Mouse (Mus musculus): Measurements from ENCODE around the gene Gm49396. TPM values are rescaled to one million over a fixed set of nuclear protein-coding genes. Genes with fewer than 3 reads are reported as not detected.
A peak's percentile ranks its signal among the peaks of the same experiment; 100 is the strongest.

Gm49396 gene
- polyA plus RNA-seq, 2 experiments = 0.99 to 1.4 TPM

DNA sequence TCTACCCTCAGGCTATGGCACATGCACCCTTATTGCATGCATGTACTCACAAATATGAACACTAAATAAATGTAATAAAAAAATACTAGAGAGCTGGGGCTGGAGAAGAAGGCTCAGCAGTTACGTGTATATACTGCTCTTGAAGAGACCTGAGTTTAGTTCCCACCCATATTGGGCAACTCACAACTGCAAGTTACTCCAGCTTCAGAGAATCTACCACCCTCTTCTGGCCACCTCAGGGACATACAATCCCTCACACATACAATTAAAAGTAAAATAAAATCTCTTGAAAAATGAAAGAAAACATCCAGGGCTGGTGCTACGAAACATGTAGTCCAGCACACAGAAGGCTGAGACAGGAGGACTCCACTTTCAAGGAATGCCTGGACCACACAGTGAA is 51.3 kb downstream of the Gm49396 start:
- no peak for TF ChIP-seq EP300 (IDR thresholded peaks at IDR 0.05; ENCODE audit: low read depth)
- TF ChIP-seq CTCF (IDR thresholded peaks at IDR 0.05; ENCODE audit: low read depth) = peak; percentile 46
- Histone ChIP-seq H3K9ac (replicated peaks) (no peak overlapping the region), H3K27ac (no peak overlapping the region), H3K4me1 (replicated peaks; ENCODE audit: control insufficient read depth in 2 of 2, insufficient read depth in 2 of 2, low read length in 1 of 2) (peaks cover 0 to 5% of the 10 kb centered on the region in 2 experiments; a peak in 2 of 4 replicates), H3K4me2 (ENCODE audit: low read depth) (no peak overlapping the region), H3K9me3 (ENCODE audit: control insufficient read depth, low read length) (no peaks in the 10 kb centered on the region), H3K4me3 (ENCODE audit: insufficient read depth in 1 of 2, low read depth in 2 of 2, low read length in 2 of 2) (no peak overlapping the region), H3K27me3 (ENCODE audit: control insufficient read depth, insufficient read depth, low read length) (no peaks in the 10 kb centered on the region), H3K36me3 (replicated peaks; ENCODE audit: control insufficient read depth, insufficient read depth, low read depth) (peaks cover 12% of the 10 kb centered on the region)
- ATAC-seq (ENCODE audit: insufficient read depth) (no peak), DNase-seq (ENCODE audit: low read depth in 3 of 3, low spot score in 3 of 3) (peak in 1 of 3 experiments; percentile 31)
- 51% methylated on average over 2 of the region's 2 CpGs for WGBS (ENCODE audit: insufficient replicate concordance)

GRCm38 (mm10) chr7:30615049-30615760 is 52.1 kb downstream of the Gm49396 start:
- Histone ChIP-seq H3K9me3 (ENCODE audit: control insufficient read depth, low read length) (no peaks in the 10 kb centered on the region), H3K4me3 (ENCODE audit: insufficient read depth in 1 of 2, low read depth in 2 of 2, low read length in 2 of 2) (no peak overlapping the region), H3K4me1 (replicated peaks; ENCODE audit: control insufficient read depth in 2 of 2, insufficient read depth in 2 of 2, low read length in 1 of 2) (peaks cover 0 to 5% of the 10 kb centered on the region in 2 experiments; a peak in 2 of 4 replicates), H3K27ac (no peak overlapping the region), H3K27me3 (ENCODE audit: control insufficient read depth, insufficient read depth, low read length) (no peaks in the 10 kb centered on the region), H3K36me3 (replicated peaks; ENCODE audit: control insufficient read depth, insufficient read depth, low read depth) (peaks cover 15% of the 10 kb centered on the region), H3K4me2 (ENCODE audit: low read depth) (no peak overlapping the region), H3K9ac (replicated peaks) (no peak overlapping the region)
- WGBS (ENCODE audit: insufficient replicate concordance) = 42% methylated on average over 5 of the region's 5 CpGs
- DNase-seq (ENCODE audit: low read depth in 3 of 3, low spot score in 3 of 3) = no peak
- TF ChIP-seq CTCF (IDR thresholded peaks at IDR 0.05; ENCODE audit: low read depth) (no peak), EP300 (IDR thresholded peaks at IDR 0.05; ENCODE audit: low read depth) (no peak)
- no peak for ATAC-seq (ENCODE audit: insufficient read depth)

Small RNA genes lying within 50 kb of the gene (microRNA-seq; reads per million reads assigned to microRNA genes)
- 3.8 reads per million for gene Gm38670
- 1.7 reads per million for gene Mir3569

Other genes starting within 250 kb of the Gm49396 start
Only the 30 nearest of the 33 such genes appear.
- 1.4 and 1.7 TPM in 2 replicates for gene Lrfn3, start 200.6 kb upstream of the Gm49396 start, polyA plus RNA-seq (2012; rRNA removed)
- gene Lrfn3, start 200.6 kb upstream of the Gm49396 start, polyA plus RNA-seq (2014; fragmentation: Nextera tagmentation; extraction: Ambion mirVana) = 0.79 and 1.2 TPM in 2 replicates
- gene Tyrobp, start 149.6 kb upstream of the Gm49396 start, polyA plus RNA-seq (2012; rRNA removed) = 78.3 and 95.0 TPM in 2 replicates
- gene Tyrobp, start 149.6 kb upstream of the Gm49396 start, polyA plus RNA-seq (2014; fragmentation: Nextera tagmentation; extraction: Ambion mirVana) = 105 and 113 TPM in 2 replicates
- 3.3 and 4.7 TPM in 2 replicates for gene Hcst, start 143.5 kb upstream of the Gm49396 start, polyA plus RNA-seq (2012; rRNA removed)
- 4.5 and 4.9 TPM in 2 replicates for gene Hcst, start 143.5 kb upstream of the Gm49396 start, polyA plus RNA-seq (2014; fragmentation: Nextera tagmentation; extraction: Ambion mirVana)
- 0.92 and 1.2 TPM in 2 replicates for gene Nfkbid, start 141.6 kb upstream of the Gm49396 start, polyA plus RNA-seq (2012; rRNA removed)
- 0.69 and 1.1 TPM in 2 replicates for gene Nfkbid, start 141.6 kb upstream of the Gm49396 start, polyA plus RNA-seq (2014; fragmentation: Nextera tagmentation; extraction: Ambion mirVana)
- gene Aplp1, start 117.8 kb upstream of the Gm49396 start, polyA plus RNA-seq (2012; rRNA removed) = 2.9 and 4.0 TPM in 2 replicates
- gene Aplp1, start 117.8 kb upstream of the Gm49396 start, polyA plus RNA-seq (2014; fragmentation: Nextera tagmentation; extraction: Ambion mirVana) = 3.5 and 4.5 TPM in 2 replicates
- gene Kirrel2, start 105.7 kb upstream of the Gm49396 start, polyA plus RNA-seq (2012; rRNA removed) = 0.10 and 0.30 TPM in 2 replicates
- 0.18 TPM in 1 of 2 replicates, not detected in the other for gene Kirrel2, start 105.7 kb upstream of the Gm49396 start, polyA plus RNA-seq (2014; fragmentation: Nextera tagmentation; extraction: Ambion mirVana)
- 0.03 TPM in 2 replicates for gene Nphs1, start 105.0 kb upstream of the Gm49396 start, polyA plus RNA-seq (2012; rRNA removed)
- 0.08 and 0.19 TPM in 2 replicates for gene Nphs1, start 105.0 kb upstream of the Gm49396 start, polyA plus RNA-seq (2014; fragmentation: Nextera tagmentation; extraction: Ambion mirVana)
- 47.9 and 52.1 TPM in 2 replicates for gene Prodh2, start 69.7 kb upstream of the Gm49396 start, polyA plus RNA-seq (2012; rRNA removed)
- 33.8 and 41.4 TPM in 2 replicates for gene Prodh2, start 69.7 kb upstream of the Gm49396 start, polyA plus RNA-seq (2014; fragmentation: Nextera tagmentation; extraction: Ambion mirVana)
- gene Arhgap33, start 28.3 kb upstream of the Gm49396 start, polyA plus RNA-seq (2012; rRNA removed) = 7.1 and 7.9 TPM in 2 replicates
- gene Arhgap33, start 28.3 kb upstream of the Gm49396 start, polyA plus RNA-seq (2014; fragmentation: Nextera tagmentation; extraction: Ambion mirVana) = 1.3 and 2.0 TPM in 2 replicates
- gene Hspb6, start 11.2 kb upstream of the Gm49396 start, polyA plus RNA-seq (2012; rRNA removed) = 4.2 and 5.5 TPM in 2 replicates
- 3.0 and 3.6 TPM in 2 replicates for gene Hspb6, start 11.2 kb upstream of the Gm49396 start, polyA plus RNA-seq (2014; fragmentation: Nextera tagmentation; extraction: Ambion mirVana)
- 6.5 and 6.8 TPM in 2 replicates for gene Proser3, start 11.0 kb upstream of the Gm49396 start, polyA plus RNA-seq (2012; rRNA removed)
- gene Proser3, start 11.0 kb upstream of the Gm49396 start, polyA plus RNA-seq (2014; fragmentation: Nextera tagmentation; extraction: Ambion mirVana) = 1.3 and 2.8 TPM in 2 replicates
- 15.3 and 17.6 TPM in 2 replicates for gene Lin37, start 3.5 kb upstream of the Gm49396 start, polyA plus RNA-seq (2012; rRNA removed)
- 21.2 and 22.0 TPM in 2 replicates for gene Lin37, start 3.5 kb upstream of the Gm49396 start, polyA plus RNA-seq (2014; fragmentation: Nextera tagmentation; extraction: Ambion mirVana)
- gene U2af1l4, start within 50 bp of the Gm49396 start, polyA plus RNA-seq (2012; rRNA removed) = 19.5 and 28.1 TPM in 2 replicates
- 40.7 and 44.0 TPM in 2 replicates for gene U2af1l4, start within 50 bp of the Gm49396 start, polyA plus RNA-seq (2014; fragmentation: Nextera tagmentation; extraction: Ambion mirVana)
- 55.8 and 63.5 TPM in 2 replicates for gene Psenen, start 283 bp downstream of the Gm49396 start, polyA plus RNA-seq (2012; rRNA removed)
- 59.1 and 64.6 TPM in 2 replicates for gene Psenen, start 283 bp downstream of the Gm49396 start, polyA plus RNA-seq (2014; fragmentation: Nextera tagmentation; extraction: Ambion mirVana)
- 1.5 and 1.8 TPM in 2 replicates for gene Igflr1, start 2.1 kb downstream of the Gm49396 start, polyA plus RNA-seq (2012; rRNA removed)
- 0.53 and 1.2 TPM in 2 replicates for gene Igflr1, start 2.1 kb downstream of the Gm49396 start, polyA plus RNA-seq (2014; fragmentation: Nextera tagmentation; extraction: Ambion mirVana)
- gene Kmt2b, start 25.4 kb downstream of the Gm49396 start, polyA plus RNA-seq (2012; rRNA removed) = 10.4 and 12.7 TPM in 2 replicates
- 3.4 and 4.2 TPM in 2 replicates for gene Kmt2b, start 25.4 kb downstream of the Gm49396 start, polyA plus RNA-seq (2014; fragmentation: Nextera tagmentation; extraction: Ambion mirVana)
- gene Zbtb32, start 35.6 kb downstream of the Gm49396 start, polyA plus RNA-seq (2012; rRNA removed) = 0.04 and 0.06 TPM in 2 replicates
- gene Zbtb32, start 35.6 kb downstream of the Gm49396 start, polyA plus RNA-seq (2014; fragmentation: Nextera tagmentation; extraction: Ambion mirVana) = 0.20 TPM in 1 of 2 replicates, not detected in the other
- 0.29 and 0.67 TPM in 2 replicates for gene Upk1a, start 49.5 kb downstream of the Gm49396 start, polyA plus RNA-seq (2012; rRNA removed)
- not detected in 2 replicates for gene Upk1a, start 49.5 kb downstream of the Gm49396 start, polyA plus RNA-seq (2014; fragmentation: Nextera tagmentation; extraction: Ambion mirVana)
- gene Cox6b1, start 62.8 kb downstream of the Gm49396 start, polyA plus RNA-seq (2012; rRNA removed) = 300 and 459 TPM in 2 replicates
- gene Cox6b1, start 62.8 kb downstream of the Gm49396 start, polyA plus RNA-seq (2014; fragmentation: Nextera tagmentation; extraction: Ambion mirVana) = 647 and 655 TPM in 2 replicates
- gene Etv2, start 72.5 kb downstream of the Gm49396 start, polyA plus RNA-seq (2012; rRNA removed) = not detected in 2 replicates
- not detected in 2 replicates for gene Etv2, start 72.5 kb downstream of the Gm49396 start, polyA plus RNA-seq (2014; fragmentation: Nextera tagmentation; extraction: Ambion mirVana)
- 22.9 and 25.2 TPM in 2 replicates for gene Rbm42, start 87.0 kb downstream of the Gm49396 start, polyA plus RNA-seq (2012; rRNA removed)
- 34.5 and 40.4 TPM in 2 replicates for gene Rbm42, start 87.0 kb downstream of the Gm49396 start, polyA plus RNA-seq (2014; fragmentation: Nextera tagmentation; extraction: Ambion mirVana)
- 23.8 and 28.5 TPM in 2 replicates for gene Haus5, start 101.7 kb downstream of the Gm49396 start, polyA plus RNA-seq (2012; rRNA removed)
- 28.7 and 29.1 TPM in 2 replicates for gene Haus5, start 101.7 kb downstream of the Gm49396 start, polyA plus RNA-seq (2014; fragmentation: Nextera tagmentation; extraction: Ambion mirVana)
- not detected in 2 replicates for gene Pmis2, start 108.3 kb downstream of the Gm49396 start, polyA plus RNA-seq (2012; rRNA removed)
- gene Pmis2, start 108.3 kb downstream of the Gm49396 start, polyA plus RNA-seq (2014; fragmentation: Nextera tagmentation; extraction: Ambion mirVana) = not detected in 2 replicates
- gene 2200002J24Rik, start 135.6 kb downstream of the Gm49396 start, polyA plus RNA-seq (2012; rRNA removed) = 0.13 and 0.32 TPM in 2 replicates
- gene 2200002J24Rik, start 135.6 kb downstream of the Gm49396 start, polyA plus RNA-seq (2014; fragmentation: Nextera tagmentation; extraction: Ambion mirVana) = 1.2 and 2.0 TPM in 2 replicates
- gene Atp4a, start 148.9 kb downstream of the Gm49396 start, polyA plus RNA-seq (2012; rRNA removed) = 0.97 and 1.6 TPM in 2 replicates
- gene Atp4a, start 148.9 kb downstream of the Gm49396 start, polyA plus RNA-seq (2014; fragmentation: Nextera tagmentation; extraction: Ambion mirVana) = 0.43 and 2.1 TPM in 2 replicates
- 63.3 and 64.4 TPM in 2 replicates for gene Tmem147, start 166.2 kb downstream of the Gm49396 start, polyA plus RNA-seq (2012; rRNA removed)
- 110 and 117 TPM in 2 replicates for gene Tmem147, start 166.2 kb downstream of the Gm49396 start, polyA plus RNA-seq (2014; fragmentation: Nextera tagmentation; extraction: Ambion mirVana)
- gene Gapdhs, start 180.3 kb downstream of the Gm49396 start, polyA plus RNA-seq (2012; rRNA removed) = not detected in 2 replicates
- gene Gapdhs, start 180.3 kb downstream of the Gm49396 start, polyA plus RNA-seq (2014; fragmentation: Nextera tagmentation; extraction: Ambion mirVana) = not detected in 2 replicates
- 0.12 and 0.37 TPM in 2 replicates for gene Sbsn, start 188.1 kb downstream of the Gm49396 start, polyA plus RNA-seq (2012; rRNA removed)
- not detected in 2 replicates for gene Sbsn, start 188.1 kb downstream of the Gm49396 start, polyA plus RNA-seq (2014; fragmentation: Nextera tagmentation; extraction: Ambion mirVana)
- gene Dmkn, start 200.4 kb downstream of the Gm49396 start, polyA plus RNA-seq (2012; rRNA removed) = 0.23 and 0.26 TPM in 2 replicates
- 0.20 TPM in 1 of 2 replicates, not detected in the other for gene Dmkn, start 200.4 kb downstream of the Gm49396 start, polyA plus RNA-seq (2014; fragmentation: Nextera tagmentation; extraction: Ambion mirVana)
- not detected in 2 replicates for gene Krtdap, start 224.6 kb downstream of the Gm49396 start, polyA plus RNA-seq (2012; rRNA removed)
- gene Krtdap, start 224.6 kb downstream of the Gm49396 start, polyA plus RNA-seq (2014; fragmentation: Nextera tagmentation; extraction: Ambion mirVana) = not detected in 2 replicates